Mouse (Mus musculus) kidney, adult 2 months (tissue): ENCODE measurements around the gene Akap6.

Experiments
- CTCF ChIP-seq: fragments of 200-500 bp; conservative IDR thresholded peaks from 2 replicates; pipeline ENCODE4 v1.5.1; 2011; ENCODE audit warnings: low read depth, mild to moderate bottlenecking, control low read depth, low read length, moderate library complexity, mixed read lengths; ENCODE audit not compliant: insufficient read depth, insufficient read length
- POLR2A ChIP-seq: fragments of 200-500 bp; IDR thresholded peaks from one replicate; pipeline ENCODE4 v1.6.1; 2011; ENCODE audit warnings: low read depth, low read length, control low read depth

GRCm38 (mm10) chr12:52991745-52992144 lies 292.6 kb downstream of the Akap6 start:
- TF ChIP-seq CTCF: no peak
- no peak for TF ChIP-seq POLR2A
